Mouse (Mus musculus): ENCODE measurements around the gene Olfr160. TPM values are rescaled to one million over a fixed set of nuclear protein-coding genes. Genes with fewer than 3 reads are reported as not detected.

Olfr160 gene
- polyA plus RNA-seq, 1 experiment: not detected

DNA sequence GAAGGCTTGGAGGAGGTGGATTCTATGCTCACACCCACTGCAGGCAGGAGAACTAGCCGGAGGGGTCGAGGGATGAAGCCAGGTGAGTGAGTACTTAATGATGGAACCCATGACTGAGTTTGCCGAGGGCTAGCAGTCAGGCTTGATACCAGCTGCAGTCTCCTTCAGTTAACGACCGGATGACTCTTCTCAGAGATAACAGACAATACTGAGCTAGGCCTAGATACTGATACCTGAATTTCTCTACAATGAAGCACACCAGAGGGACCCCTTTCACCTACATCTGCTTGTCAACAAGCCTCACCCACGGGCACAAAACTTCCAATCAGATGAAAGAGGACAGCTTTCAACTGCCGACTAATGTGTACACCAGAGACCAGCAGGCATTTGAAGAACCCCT lies 50.0 kb downstream of the Olfr160 start:
- H3K27ac ChIP-seq (ENCODE audit: insufficient read depth, low read length): no peak overlapping the region
- H3K4me1 ChIP-seq (ENCODE audit: control insufficient read depth, insufficient read depth, low read length): no peaks in the 10 kb centered on the region
- DNase-seq: no peak
- WGBS: 75% methylated on average over 7 of the region's 7 CpGs
- TF ChIP-seq CTCF (IDR thresholded peaks at IDR 0.05; ENCODE audit: borderline replicate concordance, insufficient read depth, low read depth, low read length) (no peak), POLR2A (IDR thresholded peaks at IDR 0.05; ENCODE audit: borderline replicate concordance, insufficient read depth, low read length) (no peak)
- H3K4me3 ChIP-seq (replicated peaks; ENCODE audit: insufficient read depth, low read depth, low read length): no peak overlapping the region
- no peaks in the 10 kb centered on the region for H3K27me3 ChIP-seq (ENCODE audit: control insufficient read depth, insufficient read depth, low read length)

DNA sequence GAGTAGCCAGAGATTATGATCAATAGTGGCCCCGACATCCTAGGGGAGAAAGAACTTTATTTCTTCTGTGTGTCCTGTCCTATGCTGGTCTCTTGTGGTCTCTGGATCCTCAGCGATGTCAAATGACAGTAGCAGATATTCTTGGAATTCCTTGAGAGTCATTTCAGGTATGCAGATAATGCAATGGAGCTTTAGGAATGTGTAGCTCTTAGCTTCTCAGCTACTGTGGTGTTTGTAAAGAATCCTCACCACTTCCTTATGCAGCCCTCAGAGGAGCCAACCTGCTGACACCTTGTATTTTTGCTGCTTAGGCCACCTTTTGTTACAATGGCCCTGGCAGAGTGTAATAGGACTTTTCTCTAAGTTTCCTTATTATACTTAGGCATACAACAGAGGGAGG lies 51.4 kb downstream of the Olfr160 start:
- DNase-seq: no peak
- TF ChIP-seq CTCF (IDR thresholded peaks at IDR 0.05; ENCODE audit: borderline replicate concordance, insufficient read depth, low read depth, low read length): no peak
- TF ChIP-seq POLR2A (IDR thresholded peaks at IDR 0.05; ENCODE audit: borderline replicate concordance, insufficient read depth, low read length): no peak
- no peak overlapping the region for H3K27ac ChIP-seq (ENCODE audit: insufficient read depth, low read length)
- H3K4me3 ChIP-seq (replicated peaks; ENCODE audit: insufficient read depth, low read depth, low read length): no peak overlapping the region
- H3K27me3 ChIP-seq (ENCODE audit: control insufficient read depth, insufficient read depth, low read length): no peaks in the 10 kb centered on the region
- 81% methylated on average over 2 of the region's 2 CpGs for WGBS
- no peaks in the 10 kb centered on the region for H3K4me1 ChIP-seq (ENCODE audit: control insufficient read depth, insufficient read depth, low read length)

- no peak overlapping the region for H3K4me3 ChIP-seq (replicated peaks; ENCODE audit: insufficient read depth, low read depth, low read length)
- DNase-seq: no peak
- H3K27me3 ChIP-seq (ENCODE audit: control insufficient read depth, insufficient read depth, low read length): no peaks in the 10 kb centered on the region
- no peak overlapping the region for H3K27ac ChIP-seq (ENCODE audit: insufficient read depth, low read length)
- 75% methylated on average over 1 of the region's 1 CpGs for WGBS
- no peaks in the 10 kb centered on the region for H3K4me1 ChIP-seq (ENCODE audit: control insufficient read depth, insufficient read depth, low read length)
- TF ChIP-seq POLR2A (IDR thresholded peaks at IDR 0.05; ENCODE audit: borderline replicate concordance, insufficient read depth, low read length): no peak
- TF ChIP-seq CTCF (IDR thresholded peaks at IDR 0.05; ENCODE audit: borderline replicate concordance, insufficient read depth, low read depth, low read length): no peak
Measured at GRCm38 (mm10) chr9:37663210-37663609, 52.8 kb downstream of the Olfr160 start.

DNA sequence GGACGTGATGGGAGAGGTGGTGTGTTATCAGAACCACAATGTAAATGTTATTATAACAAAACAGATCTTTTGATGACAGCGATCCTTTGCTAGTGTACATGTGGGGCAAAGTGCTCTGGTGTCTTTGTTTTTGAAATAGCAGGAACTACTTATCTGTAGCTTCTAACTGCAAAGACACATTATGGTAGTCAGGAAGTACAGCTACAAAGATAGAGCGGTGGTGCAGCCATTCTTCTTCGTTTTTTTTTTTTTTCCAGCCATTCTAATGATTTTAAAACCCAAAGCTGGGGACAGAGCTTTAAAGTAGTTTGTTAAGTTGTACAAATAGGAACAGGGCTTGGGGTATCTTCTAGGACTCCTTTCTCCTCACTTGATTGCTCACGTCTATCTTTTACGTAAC lies 56.6 kb downstream of the Olfr160 start:
- TF ChIP-seq CTCF (IDR thresholded peaks at IDR 0.05; ENCODE audit: borderline replicate concordance, insufficient read depth, low read depth, low read length): no peak
- no peak for TF ChIP-seq POLR2A (IDR thresholded peaks at IDR 0.05; ENCODE audit: borderline replicate concordance, insufficient read depth, low read length)
- Histone ChIP-seq H3K27me3 (ENCODE audit: control insufficient read depth, insufficient read depth, low read length) (no peaks in the 10 kb centered on the region), H3K4me3 (replicated peaks; ENCODE audit: insufficient read depth, low read depth, low read length) (no peak overlapping the region), H3K4me1 (ENCODE audit: control insufficient read depth, insufficient read depth, low read length) (no peaks in the 10 kb centered on the region; the same call in 1 of the 2 replicates), H3K27ac (ENCODE audit: insufficient read depth, low read length) (no peak overlapping the region)
- WGBS: 86% methylated on average over 6 of the region's 6 CpGs
- no peak for DNase-seq

Other genes with a start within 250 kb of the Olfr160 start
- 40.6 and 40.7 TPM in 2 replicates for gene Msantd2, start 226.9 kb downstream of the Olfr160 start, polyA plus RNA-seq (2012; rRNA removed)
- 28.2 and 28.8 TPM in 2 replicates for gene Esam, start 188.2 kb downstream of the Olfr160 start, polyA plus RNA-seq (2012; rRNA removed)
- 3.4 and 4.8 TPM in 2 replicates for gene Vsig2, start 177.0 kb downstream of the Olfr160 start, polyA plus RNA-seq (2012; rRNA removed)
- gene Nrgn, start 163.3 kb downstream of the Olfr160 start, polyA plus RNA-seq (2012; rRNA removed): 46.6 and 66.0 TPM in 2 replicates
- gene Siae, start 160.6 kb downstream of the Olfr160 start, polyA plus RNA-seq (2012; rRNA removed): 15.8 and 15.9 TPM in 2 replicates
- 4.8 and 6.6 TPM in 2 replicates for gene Spa17, start 102.5 kb downstream of the Olfr160 start, polyA plus RNA-seq (2012; rRNA removed)
- 33.5 and 34.7 TPM in 2 replicates for gene Tbrg1, start 58.9 kb downstream of the Olfr160 start, polyA plus RNA-seq (2012; rRNA removed)
- gene Panx3, start 47.0 kb downstream of the Olfr160 start, polyA plus RNA-seq (2012; rRNA removed): not detected in 2 replicates
- gene Olfr874, start 28.9 kb upstream of the Olfr160 start, polyA plus RNA-seq (2012; rRNA removed): not detected in 2 replicates
- not detected in 2 replicates for gene Olfr875, start 55.6 kb upstream of the Olfr160 start, polyA plus RNA-seq (2012; rRNA removed)
- gene Olfr876, start 86.8 kb upstream of the Olfr160 start, polyA plus RNA-seq (2012; rRNA removed): not detected in 2 replicates
- not detected in 2 replicates for gene Olfr877, start 138.0 kb upstream of the Olfr160 start, polyA plus RNA-seq (2012; rRNA removed)
- gene Olfr145, start 180.5 kb upstream of the Olfr160 start, polyA plus RNA-seq (2012; rRNA removed): not detected in 2 replicates
- not detected in 2 replicates for gene Olfr878, start 201.6 kb upstream of the Olfr160 start, polyA plus RNA-seq (2012; rRNA removed)